Mouse (Mus musculus) urinary bladder, postnatal 25 days (tissue): ENCODE data around the gene Cdkn1a.
"Not testable (repeated sequence)": the region's sequence is repeated elsewhere in the genome, so short reads cannot be mapped to it uniquely, and the experiment has no call there.

Experiments
- DNase-seq: peaks from one replicate; pipeline ENCODE4 v3.0.0; 2022; ENCODE audit warnings: low spot score

Gene Cdkn1a

DNA sequence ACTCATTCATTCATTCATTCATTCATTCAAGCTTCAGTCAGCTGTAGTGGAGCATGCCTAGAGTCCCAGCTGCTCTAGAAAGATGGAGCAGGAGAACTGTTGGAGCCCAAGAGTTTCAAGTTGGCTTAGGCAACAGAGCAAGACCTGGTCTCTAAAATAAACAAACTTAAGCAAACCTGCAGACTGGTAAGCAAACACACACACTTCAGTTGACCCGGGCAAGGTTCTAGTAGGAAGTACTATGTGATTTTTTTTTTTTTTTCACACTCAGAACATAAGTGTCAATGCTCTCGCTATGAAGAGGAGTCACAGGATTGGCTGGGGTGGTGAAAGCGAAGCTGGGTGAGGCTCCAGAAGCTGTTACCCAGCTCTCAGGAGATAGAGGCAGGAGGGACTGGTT, 31.2 kb upstream of the Cdkn1a start:
- DNase-seq: no peak

DNA sequence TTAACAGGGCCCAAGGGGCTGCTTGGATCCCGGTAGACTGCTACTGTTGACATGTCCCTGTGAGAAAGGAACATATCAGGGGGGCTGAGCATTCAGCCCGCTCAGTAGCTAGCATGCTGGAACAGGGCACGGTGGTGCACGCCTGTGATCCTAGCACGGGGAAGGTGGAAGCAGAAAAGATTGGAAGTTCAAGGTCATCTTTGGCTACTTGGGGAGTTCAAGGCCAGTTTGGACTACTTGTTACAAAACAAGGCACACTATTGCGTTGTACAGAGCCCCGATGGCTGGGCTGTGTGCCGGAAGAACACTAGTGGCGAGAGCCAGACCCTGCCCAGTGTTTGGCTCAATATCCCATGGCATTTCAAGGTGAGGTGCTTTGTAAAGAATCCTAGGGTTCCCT, 29.8 kb upstream of the Cdkn1a start:
- no peak for DNase-seq

DNA sequence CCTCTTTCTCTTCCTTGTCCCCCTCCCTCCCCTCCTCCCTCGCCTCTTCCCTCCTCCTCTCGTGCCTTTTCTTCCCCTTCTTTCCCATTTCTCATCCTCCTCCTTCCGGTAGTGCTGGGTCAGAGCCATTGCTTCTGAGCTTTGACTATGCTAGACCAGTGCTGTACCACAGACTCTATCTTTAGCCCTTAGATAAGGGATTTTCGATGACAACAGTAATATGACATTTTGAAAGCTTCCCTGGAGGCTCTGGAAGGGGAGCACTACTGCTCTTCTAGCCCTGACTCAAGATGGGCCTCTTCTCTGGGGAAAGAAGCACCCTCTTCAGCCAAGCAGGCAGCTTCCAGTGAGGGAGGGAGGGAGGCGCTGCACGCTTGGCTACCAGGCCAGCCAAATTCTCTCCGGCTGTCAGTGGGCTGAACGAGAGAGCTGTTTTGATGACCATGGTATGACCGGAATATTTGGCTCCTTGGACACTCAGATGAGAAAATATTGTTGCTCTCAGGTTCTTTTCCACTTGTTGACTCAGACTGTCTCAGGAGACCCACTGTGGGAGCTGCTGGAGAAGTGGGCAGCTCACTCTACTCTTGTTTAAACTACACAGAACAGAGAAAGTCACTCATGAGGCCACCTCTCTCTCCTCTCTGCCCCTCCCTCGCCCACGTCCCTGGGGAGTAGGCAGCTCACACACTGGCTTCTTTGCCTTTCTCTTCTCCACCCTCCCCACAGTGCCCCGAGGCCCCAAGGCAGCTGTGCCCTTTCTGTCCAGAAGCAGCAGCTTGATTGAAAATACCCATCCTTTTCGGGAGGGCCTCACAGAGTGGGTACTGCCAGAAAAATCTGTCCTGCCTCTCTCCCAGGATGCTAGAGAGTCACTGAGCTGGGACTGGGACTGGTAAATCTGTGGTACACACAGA, 28.4 kb upstream of the Cdkn1a start:
- DNase-seq: no peak

DNA sequence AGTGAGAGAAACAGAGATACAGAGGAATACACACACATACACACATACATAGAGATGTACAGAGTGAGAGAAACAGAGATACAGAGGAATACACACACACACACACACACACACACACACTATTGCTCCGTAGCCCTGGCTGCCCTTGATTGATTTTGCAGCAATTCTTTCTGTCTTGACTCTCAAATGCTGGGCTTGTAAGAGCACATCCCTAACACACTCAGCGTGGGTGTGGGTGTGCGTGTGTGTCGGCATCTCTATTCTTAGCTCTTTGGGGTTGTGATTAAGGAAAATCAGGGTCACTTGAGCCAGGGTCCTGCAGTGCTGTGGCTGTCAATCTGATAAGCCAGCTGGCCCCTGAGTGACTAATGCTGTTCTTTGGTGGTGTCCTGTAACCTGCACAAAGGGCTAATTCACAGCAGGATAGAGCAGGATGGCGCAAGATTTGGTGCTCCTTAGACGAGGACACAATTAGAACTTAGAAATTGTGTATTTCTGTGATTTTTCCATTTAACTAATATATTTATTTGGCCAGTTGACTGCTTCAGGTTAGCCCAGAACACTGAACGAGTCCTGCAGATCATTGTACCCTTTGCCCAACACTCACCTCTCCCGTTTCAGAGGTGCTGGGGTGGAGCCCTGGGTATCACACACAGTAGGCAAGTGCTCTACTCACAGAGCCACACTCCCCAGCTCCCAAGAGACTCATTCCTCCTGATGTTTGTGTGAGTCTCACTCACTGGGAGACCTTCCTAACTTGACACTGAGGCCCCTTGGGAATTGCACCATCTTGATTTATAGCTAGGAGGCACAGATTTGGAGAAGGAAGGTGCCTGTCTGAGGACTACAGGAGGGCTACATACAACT, 27.4 kb upstream of the Cdkn1a start:
- no peak for DNase-seq

DNA sequence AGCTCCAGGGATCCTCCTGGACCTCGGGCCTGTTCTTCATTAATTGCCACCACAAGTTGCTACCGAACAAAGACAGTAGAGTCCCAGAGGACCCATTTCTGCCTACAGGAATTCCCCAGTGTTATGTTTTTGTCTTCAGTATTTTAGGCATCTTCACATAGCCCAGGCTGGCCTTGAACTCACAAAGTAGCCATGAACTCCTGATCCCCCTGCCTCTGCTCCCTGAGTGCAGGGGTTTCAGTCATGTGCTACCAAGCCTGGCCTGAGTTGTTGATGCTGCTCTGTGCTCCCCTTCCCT, 26.8 kb upstream of the Cdkn1a start:
- DNase-seq: no peak

DNA sequence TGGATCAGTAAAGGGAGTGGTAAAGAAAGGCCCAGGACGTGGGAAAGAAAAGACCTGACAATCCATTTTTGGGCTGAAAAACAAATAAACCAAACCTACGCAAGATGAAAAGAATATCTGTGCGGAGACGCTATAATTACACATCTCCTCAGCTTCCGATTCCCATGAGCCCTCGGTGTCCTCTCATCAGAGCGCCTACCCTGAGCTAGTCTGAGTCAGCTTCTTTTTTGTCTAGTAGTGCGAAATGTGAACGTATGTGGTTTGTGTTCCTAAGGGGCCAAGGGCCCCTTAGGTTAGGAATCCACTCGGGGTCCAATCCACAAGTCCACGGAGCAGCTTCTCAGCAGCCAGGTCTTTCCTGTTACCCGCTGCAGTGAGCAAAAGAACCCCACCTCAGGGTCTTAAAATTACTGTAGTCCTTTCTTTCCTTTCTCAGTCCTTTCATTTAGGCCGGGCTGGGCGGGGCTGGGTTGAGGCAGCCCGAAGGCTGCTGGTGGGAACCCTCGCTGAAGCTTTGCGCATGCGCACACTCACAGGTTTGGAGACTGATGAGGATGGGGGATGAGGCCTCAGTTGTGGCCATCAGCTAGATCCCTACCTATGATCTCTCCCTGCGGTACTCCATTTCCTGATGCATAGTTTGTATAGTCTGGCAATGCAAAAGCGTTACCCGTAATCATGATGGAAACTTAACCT, 25.4 kb upstream of the Cdkn1a start:
- DNase-seq: no peak

DNA sequence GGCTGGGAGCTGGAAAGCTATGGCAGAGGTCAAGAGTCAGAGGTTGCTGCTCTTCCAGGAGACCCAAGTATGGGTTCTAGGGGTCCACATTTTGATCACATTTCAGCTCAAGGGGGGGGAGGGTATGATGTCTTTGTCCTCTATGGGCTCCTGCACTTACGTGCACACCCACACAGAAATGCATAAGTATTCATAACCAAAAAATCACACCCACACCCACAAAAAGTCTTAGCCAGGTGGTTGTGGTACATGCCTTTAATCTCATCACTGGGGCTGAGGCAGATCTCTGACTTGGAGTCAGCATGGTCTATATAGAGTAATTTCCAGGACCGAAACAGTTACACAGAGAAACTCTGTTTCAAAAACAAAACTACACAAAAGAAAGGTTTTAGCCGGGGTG, 24.8 kb upstream of the Cdkn1a start:
- no peak for DNase-seq

DNA sequence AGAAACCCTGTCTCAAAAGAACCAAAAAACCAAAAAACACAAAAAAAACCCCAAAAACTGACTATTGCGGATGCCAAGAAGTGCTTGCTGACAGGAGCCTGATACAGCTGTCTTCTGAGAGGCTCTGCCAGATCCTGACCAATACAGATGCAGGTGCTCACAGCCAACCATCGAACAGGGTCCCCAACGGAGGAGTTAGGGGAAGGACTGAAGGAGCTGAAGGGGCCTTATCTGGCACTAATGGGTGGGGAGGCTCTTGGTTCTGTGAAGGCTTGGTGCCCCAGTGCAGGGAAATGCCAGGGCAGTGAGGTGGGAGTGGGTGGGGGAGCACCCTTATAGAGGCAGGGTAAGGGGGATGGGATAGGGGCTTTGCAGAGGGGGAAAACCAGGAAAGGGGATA, 23.4 kb upstream of the Cdkn1a start:
- not testable (repeated sequence) for DNase-seq

DNA sequence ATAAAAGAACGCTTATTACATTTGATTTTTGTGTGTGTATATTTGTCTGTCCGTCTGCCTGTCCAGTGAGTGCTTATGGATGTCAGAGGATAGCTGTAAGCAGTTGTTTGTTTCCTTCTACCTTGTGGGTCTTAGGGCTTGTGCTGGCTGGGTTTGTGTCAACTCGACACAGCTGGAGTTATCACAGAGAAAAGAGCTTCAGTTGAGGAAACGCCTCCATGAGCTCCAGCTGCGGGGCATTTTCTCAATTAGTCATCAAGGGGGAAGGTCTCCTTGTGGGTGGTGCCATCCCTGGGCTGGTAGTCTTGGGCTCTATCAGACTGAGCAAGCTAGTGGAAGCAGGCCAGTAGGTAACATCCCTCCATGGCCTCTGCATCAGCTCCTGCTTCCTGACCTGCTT, 22.9 kb upstream of the Cdkn1a start:
- no peak for DNase-seq

DNA sequence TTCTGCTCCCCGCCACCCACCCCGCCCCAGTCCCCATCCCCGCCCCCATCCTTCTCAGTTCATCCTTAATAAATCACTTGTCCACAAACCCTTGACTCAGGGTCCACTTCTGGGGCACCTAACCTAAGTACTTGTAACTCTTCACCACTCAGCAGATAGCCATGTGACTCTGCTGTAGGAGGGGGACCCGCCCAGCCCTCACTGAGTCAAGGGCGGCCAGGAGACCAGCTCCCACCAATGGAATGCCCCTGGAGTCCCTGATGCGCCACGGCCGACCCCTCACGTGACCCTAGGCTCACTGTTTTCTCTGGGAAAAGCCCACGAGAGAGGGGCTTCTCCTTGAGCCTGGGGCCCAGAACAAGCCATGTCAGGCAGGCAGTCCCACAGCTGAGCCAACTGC, 21.7 kb upstream of the Cdkn1a start:
- no peak for DNase-seq

DNA sequence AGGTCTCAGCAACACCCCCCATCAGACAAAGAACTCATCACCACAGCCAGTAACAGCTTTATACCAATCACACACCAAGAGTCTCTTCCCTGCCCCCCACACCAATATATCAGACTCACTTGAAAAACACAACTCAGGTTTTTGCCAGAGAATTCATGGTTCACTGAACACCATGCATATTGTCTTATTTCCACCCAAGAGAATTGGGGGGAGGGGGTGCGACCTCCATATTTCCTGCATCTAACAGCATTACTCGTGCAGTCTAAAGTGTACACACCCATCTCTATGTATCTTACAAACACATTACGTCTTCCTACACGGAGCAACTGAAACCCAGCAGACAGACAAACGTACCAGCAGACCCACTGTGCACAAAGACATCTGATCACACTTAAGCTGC, 19.0 kb upstream of the Cdkn1a start:
- DNase-seq: no peak

DNA sequence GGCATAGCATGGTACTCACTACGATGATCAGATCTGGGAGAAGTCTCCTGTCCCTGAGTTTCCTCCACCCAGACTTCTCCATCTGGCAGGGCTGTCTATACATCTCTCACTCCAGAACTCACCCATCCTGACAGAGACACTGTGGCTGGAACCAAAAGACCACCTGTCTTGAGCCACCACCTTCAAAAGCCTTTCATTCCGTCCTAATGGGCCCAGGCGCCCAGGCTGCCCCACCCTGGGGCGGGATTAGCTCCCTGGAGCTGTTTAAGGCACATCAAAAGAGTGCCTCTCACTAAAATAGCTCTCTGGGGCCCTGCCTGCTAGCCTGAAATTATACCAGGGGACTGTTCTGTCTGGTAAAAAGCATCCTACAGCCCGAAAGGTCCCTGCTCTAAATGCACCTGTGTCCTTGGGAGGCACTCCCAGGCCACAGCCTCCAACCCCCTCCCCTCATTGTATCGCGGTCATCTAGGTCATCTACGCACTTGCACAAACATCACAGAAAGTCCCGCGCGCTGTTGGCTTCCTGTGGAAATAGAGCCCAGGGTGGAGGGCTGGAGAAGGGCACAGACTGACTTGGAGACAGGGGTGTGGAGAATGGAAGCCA, 18.0 kb upstream of the Cdkn1a start:
- DNase-seq: no peak

DNA sequence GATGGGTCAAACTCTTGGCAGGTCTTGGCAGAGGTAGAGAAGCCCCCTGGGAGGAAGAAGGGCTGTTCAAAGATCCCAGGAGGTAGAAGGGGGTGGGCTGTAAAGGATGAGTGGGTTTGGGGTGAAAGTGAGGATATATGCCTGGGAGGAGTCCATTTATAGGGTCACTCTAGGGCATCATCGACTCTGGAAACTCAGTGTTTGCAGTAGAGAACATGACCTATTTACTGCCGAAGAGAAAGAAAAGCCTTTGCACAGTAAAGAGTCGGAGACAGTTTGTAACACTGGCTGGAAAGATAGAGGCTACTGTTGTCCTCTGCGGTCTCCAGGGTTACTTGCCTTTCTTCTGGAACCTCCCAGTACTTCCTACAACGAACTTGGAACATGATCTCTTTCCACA, 17.5 kb upstream of the Cdkn1a start:
- no peak for DNase-seq

DNA sequence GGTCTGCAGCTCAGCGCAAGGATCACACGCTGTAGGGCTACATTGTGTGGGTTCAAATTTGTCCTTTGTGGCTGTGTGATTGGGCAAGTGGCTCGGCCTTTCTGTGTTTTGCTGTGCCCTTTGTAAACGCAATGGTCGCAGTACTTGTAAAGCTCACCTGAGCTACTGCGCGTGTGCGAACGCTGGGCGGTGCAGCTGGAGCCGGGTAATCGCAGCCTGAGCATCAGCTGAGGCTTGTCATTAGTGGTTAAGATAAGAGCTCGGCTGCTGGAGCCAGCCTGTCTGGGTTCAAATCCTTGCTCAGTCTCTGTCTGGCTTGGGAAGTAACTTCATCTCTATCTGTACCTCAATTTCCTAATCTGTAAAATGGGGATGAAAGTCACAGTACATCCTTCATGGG, 16.7 kb upstream of the Cdkn1a start:
- no peak for DNase-seq

DNA sequence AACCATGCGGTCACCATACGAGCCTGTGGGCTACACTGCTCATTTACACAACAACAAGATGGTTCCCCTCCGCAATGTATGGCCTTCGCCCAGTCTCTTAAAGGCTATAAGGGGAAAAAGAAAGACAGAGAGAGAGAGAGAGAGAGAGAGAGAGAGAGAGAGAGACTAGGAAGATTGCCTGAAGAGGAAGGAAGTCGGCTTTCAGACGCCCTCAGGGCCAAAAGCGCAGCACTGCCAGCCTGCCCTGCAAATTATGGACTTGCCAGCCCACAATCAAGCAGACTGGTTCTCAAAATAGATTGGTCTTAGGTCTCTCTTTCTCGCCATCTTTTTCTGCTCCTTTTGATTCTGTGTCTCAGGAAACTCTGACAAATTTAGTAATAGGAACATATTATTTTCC, 14.5 kb upstream of the Cdkn1a start:
- DNase-seq: no peak

DNA sequence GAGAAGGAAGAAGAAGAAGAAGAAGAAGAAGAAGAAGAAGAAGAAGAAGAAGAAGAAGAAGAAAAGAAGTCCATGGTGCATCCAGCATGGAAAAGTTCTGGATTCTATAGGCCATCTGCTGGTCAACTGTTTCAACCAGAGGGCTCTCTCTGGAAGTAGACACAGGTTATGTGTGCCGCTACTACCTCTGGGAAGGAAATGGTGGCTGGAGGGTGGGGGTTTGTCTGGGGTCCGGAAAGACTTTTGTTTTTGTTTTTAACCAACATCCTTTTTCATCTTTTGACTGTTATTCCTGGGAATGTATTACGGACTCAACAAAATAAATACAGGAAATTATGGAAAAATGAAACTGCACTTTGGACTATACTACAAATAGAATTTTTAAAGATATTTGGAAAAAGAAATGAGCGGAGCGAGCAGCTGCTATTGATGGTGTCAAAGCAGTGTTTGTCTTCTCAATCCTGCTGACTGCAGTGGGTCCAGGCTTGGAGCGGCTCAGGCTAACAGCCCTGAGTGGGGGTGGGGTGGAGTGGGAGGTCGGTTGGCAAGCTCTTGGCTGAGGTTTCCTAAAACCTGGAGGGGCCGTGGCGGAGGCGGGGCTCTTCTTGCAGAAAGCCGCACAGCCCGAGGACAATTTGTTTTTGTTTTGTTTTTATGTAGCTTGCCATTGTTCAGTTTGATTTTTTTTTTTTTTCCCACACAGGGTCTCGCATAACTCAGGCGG, 12.8 kb upstream of the Cdkn1a start:
- no peak for DNase-seq

DNA sequence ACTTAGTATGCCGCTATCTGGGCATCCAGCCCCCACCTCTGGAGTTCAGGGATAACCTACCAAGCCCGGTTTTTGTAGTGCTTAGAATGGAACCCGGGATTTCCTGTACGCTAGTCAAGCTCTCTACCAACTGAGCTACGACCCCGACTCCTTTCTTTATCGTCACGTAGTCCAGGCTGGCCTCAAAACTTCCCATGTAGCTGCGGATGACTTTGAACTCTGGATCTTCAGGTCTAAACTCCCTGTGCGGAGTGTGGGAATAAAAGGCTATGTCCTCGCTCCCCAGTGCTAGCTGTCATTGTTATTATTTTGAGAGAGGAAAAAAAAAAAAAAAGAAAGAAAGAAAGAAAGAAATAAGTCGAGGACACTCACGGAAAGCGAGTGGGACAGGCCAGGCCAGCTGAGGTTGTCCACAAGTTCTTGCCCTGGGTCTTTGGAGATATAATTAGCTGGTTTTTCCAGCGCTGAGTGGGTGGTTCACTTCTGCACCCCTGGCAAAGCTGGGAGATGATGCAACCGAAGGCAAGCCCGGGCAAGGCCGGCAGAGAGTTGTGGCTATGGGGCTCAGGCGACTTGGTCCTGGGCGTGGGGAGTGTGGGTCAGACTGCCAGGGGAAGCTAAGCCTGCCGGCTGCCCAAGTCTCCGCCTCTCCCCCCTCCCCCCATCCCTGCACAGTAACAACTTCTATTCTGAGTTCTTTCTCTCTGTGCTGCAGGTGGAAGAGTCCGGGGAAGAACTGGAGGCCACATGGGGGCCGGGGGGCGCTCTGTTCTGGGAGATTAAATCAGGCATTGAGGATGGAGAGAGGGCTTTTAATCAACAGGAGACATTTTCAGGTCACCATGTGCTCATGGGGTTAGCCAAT, 12.0 kb upstream of the Cdkn1a start:
- peak; percentile 80 for DNase-seq

DNA sequence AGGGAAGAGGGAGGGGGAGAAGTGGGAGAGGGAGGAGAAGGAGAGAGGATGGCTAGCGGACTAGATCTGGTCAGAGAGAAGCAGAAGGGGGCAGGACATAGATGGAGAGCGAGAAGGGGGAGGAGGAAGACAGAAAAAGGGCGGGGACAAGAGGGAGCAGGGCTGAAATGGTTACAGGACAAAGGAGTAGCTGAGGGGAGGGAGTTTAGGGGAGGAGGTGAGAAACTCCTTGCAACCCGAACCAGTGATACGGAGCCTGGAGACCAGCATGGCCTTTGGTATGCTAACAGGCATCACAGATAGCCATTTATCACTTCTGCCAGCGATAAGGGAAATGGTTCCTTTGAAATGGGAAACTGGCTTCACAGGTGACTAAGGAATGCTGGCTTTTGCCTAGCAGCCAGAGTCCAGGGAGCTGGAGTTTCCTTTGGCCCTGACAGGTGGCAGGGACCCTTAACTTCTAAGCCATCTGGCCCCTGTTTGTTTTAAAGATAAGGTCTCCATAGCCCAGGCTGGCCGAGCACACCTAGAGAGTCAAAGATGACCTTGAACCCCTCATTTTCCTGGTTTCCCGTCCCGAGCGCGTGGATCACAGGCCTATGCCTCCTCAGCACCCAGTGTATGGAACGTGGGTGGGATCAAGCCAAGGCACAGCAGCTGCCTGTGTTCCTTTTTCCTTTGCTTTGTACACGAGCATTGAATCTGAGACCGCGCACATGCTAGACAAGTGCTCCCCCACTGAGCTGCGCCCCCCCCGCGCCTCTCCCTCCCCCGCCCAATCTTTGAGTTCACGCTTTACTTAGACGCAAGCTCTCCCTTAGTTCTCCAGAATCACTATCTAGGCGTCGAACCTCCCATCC, 9.8 kb upstream of the Cdkn1a start:
- DNase-seq: no peak

DNA sequence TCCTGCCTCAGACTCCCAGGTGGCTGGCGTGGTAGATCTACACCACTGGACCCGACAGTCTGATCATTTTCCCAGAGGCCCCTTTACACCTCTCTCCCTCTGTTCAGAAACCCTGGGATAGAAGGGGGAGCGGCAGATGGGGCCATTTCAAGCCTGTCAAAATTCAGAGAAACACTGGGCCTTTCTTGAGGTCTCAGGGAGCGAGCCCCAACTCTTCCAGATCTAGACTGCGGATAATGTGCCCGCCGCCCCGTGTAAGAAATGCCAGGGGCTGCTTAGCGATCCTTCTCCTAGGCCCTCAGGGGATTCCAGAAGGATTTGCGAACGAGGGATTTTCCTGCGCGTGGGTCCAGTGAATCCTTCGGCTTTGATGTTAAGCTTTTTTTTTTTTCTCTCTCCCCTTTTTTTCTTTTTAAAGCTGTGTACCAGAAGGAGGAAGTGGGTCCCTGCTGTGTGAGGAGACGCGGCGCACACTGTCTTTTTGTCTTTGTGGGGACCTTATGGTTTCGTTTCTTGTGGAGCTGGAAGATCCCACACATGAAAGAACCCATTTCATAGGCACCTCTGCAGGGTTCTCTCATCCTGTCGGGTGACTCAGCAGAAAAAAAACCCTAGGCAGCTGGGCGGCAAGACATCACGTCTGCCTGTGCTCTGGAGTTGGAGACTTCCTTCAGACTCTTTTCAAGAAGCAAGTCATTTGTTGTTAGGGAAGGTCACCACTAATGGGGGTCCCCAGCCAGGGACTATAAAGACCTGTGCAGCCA, 9.0 kb upstream of the Cdkn1a start:
- no peak for DNase-seq
